Mouse (Mus musculus) urinary bladder, postnatal 0 days (tissue): Measurements from ENCODE around the gene Olfr30. TPM values are rescaled to one million over a fixed set of nuclear protein-coding genes. Genes with fewer than 3 reads are reported as not detected.

Source experiments
- polyA plus RNA-seq: library from polyadenylated mRNA; unstranded; fragments of >200 nt; fragmentation: Nextera tagmentation; extraction: Ambion mirVana; gene quantifications from 2 replicates; pipeline ENCODE4 v1.2.1, GENCODE M21; 2015

Olfr30 gene
- polyA plus RNA-seq: not detected in 2 replicates

GRCm38 (mm10) chr11:58462170-58462569 lies at the start of gene Olfr30:
TSS of gene Olfr30 (minus strand) at chr11:58462270.

GRCm38 (mm10) chr11:58502472-58502871 lies 40.4 kb upstream of the Olfr30 start, which contains the start of gene Olfr331:
TSS of gene Olfr331 (minus strand) at chr11:58502572.

GRCm38 (mm10) chr11:58492455-58492854 lies 30.4 kb upstream of the Olfr30 start, which contains the start of gene Olfr332:
TSS of gene Olfr332 (minus strand) at chr11:58492555.

GRCm38 (mm10) chr11:58452759-58453158 lies 9.3 kb downstream of the Olfr30 start, which contains the start of gene Lypd9:
TSS of gene Lypd9 (minus strand) at chr11:58452923.

GRCm38 (mm10) chr11:58432259-58432658 lies 29.8 kb downstream of the Olfr30 start, which contains the start of gene Gm12253:
TSS of gene Gm12253 (plus strand) at chr11:58432559.

GRCm38 (mm10) chr11:58420815-58421214 lies 41.3 kb downstream of the Olfr30 start, which contains the start of gene 1810065E05Rik:
TSS of gene 1810065E05Rik (plus strand) at chr11:58421111.

Other genes starting within 250 kb of the Olfr30 start
- gene 4930438A08Rik, start 187.5 kb downstream of the Olfr30 start, polyA plus RNA-seq: not detected in 2 replicates
- gene Zfp692, start 155.2 kb downstream of the Olfr30 start, polyA plus RNA-seq: 10.1 and 11.4 TPM in 2 replicates
- 40.1 and 44.4 TPM in 2 replicates for gene Zfp672, start 131.9 kb downstream of the Olfr30 start, polyA plus RNA-seq
- gene Sh3bp5l, start 131.5 kb downstream of the Olfr30 start, polyA plus RNA-seq: 29.8 and 33.1 TPM in 2 replicates
- 0.24 and 0.77 TPM in 2 replicates for gene Lypd8, start 83.2 kb downstream of the Olfr30 start, polyA plus RNA-seq
- 0.23 and 0.33 TPM in 2 replicates for gene 1810065E05Rik, start 41.2 kb downstream of the Olfr30 start, polyA plus RNA-seq
- gene Gm12253, start 29.7 kb downstream of the Olfr30 start, polyA plus RNA-seq: not detected in 2 replicates
- gene Lypd9, start 9.3 kb downstream of the Olfr30 start, polyA plus RNA-seq: not detected in 2 replicates
- gene Olfr332, start 30.3 kb upstream of the Olfr30 start, polyA plus RNA-seq: not detected in 2 replicates
- not detected in 2 replicates for gene Olfr331, start 40.3 kb upstream of the Olfr30 start, polyA plus RNA-seq
- not detected in 2 replicates for gene Olfr330, start 72.6 kb upstream of the Olfr30 start, polyA plus RNA-seq
- gene Olfr329-ps, start 84.2 kb upstream of the Olfr30 start, polyA plus RNA-seq: not detected in 2 replicates
- gene Olfr328, start 93.4 kb upstream of the Olfr30 start, polyA plus RNA-seq: 0.05 TPM in 1 of 2 replicates, not detected in the other
- not detected in 2 replicates for gene Olfr224, start 108.3 kb upstream of the Olfr30 start, polyA plus RNA-seq
- gene Olfr325, start 115.5 kb upstream of the Olfr30 start, polyA plus RNA-seq: not detected in 2 replicates
- not detected in 2 replicates for gene Olfr324, start 132.8 kb upstream of the Olfr30 start, polyA plus RNA-seq
- not detected in 2 replicates for gene 2210407C18Rik, start 153.8 kb upstream of the Olfr30 start, polyA plus RNA-seq
- gene Olfr323, start 168.2 kb upstream of the Olfr30 start, polyA plus RNA-seq: not detected in 2 replicates
- gene Trim58, start 178.2 kb upstream of the Olfr30 start, polyA plus RNA-seq: not detected in 2 replicates
- gene Olfr322, start 196.5 kb upstream of the Olfr30 start, polyA plus RNA-seq: not detected in 2 replicates
- gene Olfr320, start 218.8 kb upstream of the Olfr30 start, polyA plus RNA-seq: not detected in 2 replicates
- gene Olfr319, start 236.9 kb upstream of the Olfr30 start, polyA plus RNA-seq: not detected in 2 replicates